Mouse (Mus musculus) testis, adult 2 months (tissue): Measurements from ENCODE around the gene Dnajb2.

Experiments used
- CTCF ChIP-seq: fragments of 200-500 bp; IDR thresholded peaks from 2 replicates; pipeline ENCODE4 v1.5.1; 2012; ENCODE audit warnings: low read depth, mild to moderate bottlenecking, inconsistent platforms, low read length, moderate library complexity; ENCODE audit not compliant: control insufficient read depth, insufficient read depth, insufficient replicate concordance
- POLR2A ChIP-seq: fragments of 200-500 bp; IDR thresholded peaks from 2 replicates; pipeline ENCODE4 v1.6.1; 2012; ENCODE audit warnings: low read depth, mild to moderate bottlenecking, inconsistent platforms, low read length, moderate library complexity; ENCODE audit not compliant: control insufficient read depth

DNA sequence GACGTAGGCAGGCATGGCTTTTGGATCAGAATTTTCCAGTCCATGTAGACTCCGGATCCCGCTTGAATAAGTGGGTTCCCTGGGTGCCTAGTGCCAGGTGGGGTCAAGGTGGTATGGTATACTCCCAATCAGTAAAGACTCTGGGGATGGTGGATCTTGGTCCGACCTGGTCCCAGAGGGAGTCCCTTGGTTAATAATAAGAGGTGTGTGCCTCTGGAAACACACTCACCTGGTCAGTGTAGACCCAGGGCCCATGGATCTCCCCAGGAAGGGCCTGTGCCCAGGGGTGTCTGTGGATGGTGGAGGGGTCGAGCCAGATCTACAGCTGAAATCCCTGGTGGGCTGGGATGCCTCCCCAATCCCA is 45.0 kb upstream of the Dnajb2 start:
- TF ChIP-seq CTCF, result no peak
- no peak for TF ChIP-seq POLR2A
